Mouse (Mus musculus) heart, embryonic 10.5 days (tissue): ENCODE measurements at regions not wholly inside any gene's neighbourhood (a gene's known extent, or its start where the extent isn't known, plus 50 kb on each side); places are given as distances from the start of the nearest gene placed in this dataset.

Source experiments
- DNase-seq: peaks from one replicate; pipeline ENCODE4 v3.0.0-alpha.2; 2017; ENCODE audit warnings: low spot score
- H3K27ac ChIP-seq: fragments of 300-500 bp; sonication (generic); 2 replicates; pipeline ENCODE4 v1.5.1; 2016; ENCODE audit warnings: mild to moderate bottlenecking
- H3K27me3 ChIP-seq: fragments of 300-500 bp; sonication (generic); 2 replicates; pipeline ENCODE4 v1.6.1; 2016; ENCODE audit warnings: mild to moderate bottlenecking; ENCODE audit not compliant: poor library complexity, insufficient read depth, severe bottlenecking
- H3K36me3 ChIP-seq: fragments of 300-500 bp; sonication (generic); 2 replicates; pipeline ENCODE4 v1.6.1; 2016; ENCODE audit warnings: mild to moderate bottlenecking, moderate library complexity
- H3K4me1 ChIP-seq: fragments of 300-500 bp; sonication (generic); 2 replicates; pipeline ENCODE4 v1.6.1; 2016; ENCODE audit warnings: mild to moderate bottlenecking
- H3K4me3 ChIP-seq: fragments of 300-500 bp; sonication (generic); 2 replicates; pipeline ENCODE4 v1.5.1; 2016; ENCODE audit warnings: mild to moderate bottlenecking, moderate library complexity
- H3K9me3 ChIP-seq: fragments of 300-500 bp; sonication (generic); 2 replicates; pipeline ENCODE4 v1.6.1; 2016; ENCODE audit warnings: mild to moderate bottlenecking, moderate library complexity
- WGBS: fragments of 180-500 bp; shearing (Covaris S2); methylation state at CpG from one replicate; pipeline ENCODE4 v1.1.7; 2016; 5-methylcytosine and 5-hydroxymethylcytosine counted together

DNA sequence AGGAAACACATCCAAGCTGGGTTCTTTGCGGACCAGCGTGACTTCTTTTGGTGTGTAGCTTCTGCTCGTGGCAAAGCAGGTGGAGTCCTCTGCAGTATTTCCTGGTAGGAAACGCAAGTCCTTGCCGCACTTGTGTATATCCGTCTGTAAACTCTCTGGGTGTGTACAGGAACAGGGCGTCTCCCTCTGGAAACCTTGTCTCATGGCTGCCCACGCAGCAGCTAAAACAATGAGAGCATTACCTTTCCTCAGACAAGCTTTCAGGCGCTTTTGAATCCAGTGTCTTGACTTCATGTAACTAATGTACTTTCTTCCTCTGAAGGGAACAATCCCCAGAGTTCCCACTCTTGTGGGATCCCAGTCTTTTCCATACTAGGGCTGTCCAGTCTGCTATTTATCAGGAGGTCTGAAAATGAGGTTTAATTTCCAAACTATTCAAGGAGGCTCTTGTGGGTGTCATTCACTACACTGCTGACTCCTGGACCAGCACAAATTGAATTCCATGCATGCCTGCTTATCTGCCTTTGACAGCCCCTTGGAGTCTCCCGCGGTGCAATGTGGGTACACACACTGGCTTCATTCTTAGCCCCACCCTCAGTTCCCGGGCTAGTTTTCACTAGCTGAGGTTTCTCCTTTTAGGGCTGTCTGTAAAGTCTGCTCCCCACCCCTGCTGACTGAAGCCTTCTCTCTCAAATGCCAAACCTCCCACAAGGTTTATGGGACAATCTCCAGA, 161.6 kb upstream of the Anxa10 start:
- 45% methylated on average over 12 of the region's 12 CpGs for WGBS
- no peaks in the 10 kb centered on the region for H3K36me3 ChIP-seq
- no peaks in the 10 kb centered on the region for H3K9me3 ChIP-seq
- peak overlapping the region; percentile 88 for H3K27ac ChIP-seq
- H3K4me1 ChIP-seq = peaks cover 10% of the 10 kb centered on the region; the same call in 1 of the 2 replicates
- peak overlapping the region; percentile 18; the same call in 1 of the 2 replicates for H3K4me3 ChIP-seq
- H3K27me3 ChIP-seq = no peaks in the 10 kb centered on the region
- DNase-seq = peak; percentile 93

DNA sequence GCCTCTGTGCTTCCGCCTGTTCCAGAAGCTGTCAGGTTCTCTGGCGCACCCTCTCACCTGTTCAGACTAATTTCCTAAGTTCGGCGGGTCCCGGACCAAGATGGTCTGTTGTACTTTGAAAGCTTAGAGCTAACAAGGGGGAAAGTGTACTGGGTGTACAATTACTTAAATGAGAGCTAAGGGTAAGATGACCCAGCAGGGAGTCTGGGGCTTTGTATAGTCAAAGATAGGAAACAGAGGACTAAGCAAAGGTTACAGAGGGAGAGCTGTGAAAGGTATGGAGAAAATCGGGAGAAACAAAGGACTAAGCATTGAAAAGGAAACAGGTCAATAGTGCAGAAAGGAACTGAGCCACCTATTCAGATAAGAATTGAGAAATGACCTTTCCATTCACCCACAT, 127.6 kb upstream of the Anxa10 start:
- Histone ChIP-seq H3K27me3 (no peaks in the 10 kb centered on the region), H3K4me3 (no peak overlapping the region), H3K27ac (no peak overlapping the region), H3K36me3 (no peaks in the 10 kb centered on the region), H3K9me3 (no peaks in the 10 kb centered on the region), H3K4me1 (no peaks in the 10 kb centered on the region)
- 91% methylated on average over 6 of the region's 6 CpGs for WGBS
- DNase-seq = no peak
